Mouse (Mus musculus) B cell, adult 2 months (primary cell): ENCODE data around the gene Egfl8.
A peak's percentile ranks its signal among the peaks of the same experiment; 100 is the strongest.

Experiments
- DNase-seq, 2 experiments: peaks; one replicate each; pipeline ENCODE4 v3.0.0; 2022

The Egfl8 gene

DNA sequence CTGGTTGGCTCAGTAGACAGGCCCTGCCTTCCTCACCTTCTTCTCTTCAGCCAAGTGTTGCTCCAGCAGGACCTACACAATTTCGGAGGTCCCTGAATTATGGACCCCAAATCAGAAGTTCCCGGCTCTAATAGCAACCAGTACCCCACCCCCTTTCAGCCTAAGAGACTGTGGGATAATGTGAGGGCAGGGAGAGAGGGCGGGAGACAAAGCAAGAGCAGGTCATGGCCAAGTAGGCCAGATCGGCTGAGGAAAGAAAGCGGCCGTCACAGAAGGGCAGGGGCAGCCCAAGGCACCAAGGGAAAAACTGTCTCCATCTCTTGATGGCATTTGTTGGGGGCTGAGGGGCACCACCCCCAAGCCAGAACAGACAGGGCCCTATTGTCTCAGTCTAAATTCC lies at the start of gene Egfl8:
Gene Egfl8 (minus strand): TSS at position 101 of the 400 bp plus-strand sequence.
- DNase-seq: no peak

DNA sequence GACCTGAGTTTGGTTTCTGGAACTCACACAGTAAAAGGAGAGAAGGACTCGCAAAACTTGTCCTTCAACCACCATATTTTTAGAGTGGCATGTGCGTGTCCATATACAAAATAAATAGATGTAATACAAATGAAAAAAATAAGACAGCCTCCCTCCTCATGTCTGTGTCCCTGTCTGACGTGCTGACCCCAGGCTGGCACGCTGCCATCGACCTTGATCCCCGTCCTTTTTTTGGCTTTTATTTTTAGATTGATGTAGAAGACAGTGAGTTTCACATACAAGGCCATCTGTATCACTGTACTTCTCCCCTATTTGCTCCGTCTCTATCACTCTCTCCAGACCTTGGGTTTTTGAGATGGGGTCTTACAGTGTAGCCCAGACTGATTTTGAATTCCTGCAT lies 48.7 kb upstream of the Egfl8 start:
- no peak for DNase-seq

DNA sequence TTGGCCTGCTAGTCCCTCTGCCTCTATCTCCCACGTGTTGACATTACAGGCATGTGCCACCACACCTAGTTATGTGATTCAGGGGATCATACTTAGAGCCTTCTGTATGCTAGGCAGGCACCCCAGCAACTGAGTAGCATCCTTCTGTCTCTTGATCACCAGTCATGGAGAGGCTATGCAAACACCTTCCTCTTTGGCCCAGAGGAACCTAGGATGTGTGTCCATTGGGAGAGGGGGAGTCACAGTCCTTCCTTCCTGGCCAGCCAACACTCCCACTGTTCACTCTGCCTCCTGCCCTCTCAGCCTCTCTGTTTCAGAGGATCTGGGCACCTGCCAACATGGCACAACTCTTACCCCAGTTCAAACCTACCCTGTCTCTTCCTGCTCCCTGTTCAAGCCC lies 47.8 kb upstream of the Egfl8 start:
- no peak for DNase-seq

DNA sequence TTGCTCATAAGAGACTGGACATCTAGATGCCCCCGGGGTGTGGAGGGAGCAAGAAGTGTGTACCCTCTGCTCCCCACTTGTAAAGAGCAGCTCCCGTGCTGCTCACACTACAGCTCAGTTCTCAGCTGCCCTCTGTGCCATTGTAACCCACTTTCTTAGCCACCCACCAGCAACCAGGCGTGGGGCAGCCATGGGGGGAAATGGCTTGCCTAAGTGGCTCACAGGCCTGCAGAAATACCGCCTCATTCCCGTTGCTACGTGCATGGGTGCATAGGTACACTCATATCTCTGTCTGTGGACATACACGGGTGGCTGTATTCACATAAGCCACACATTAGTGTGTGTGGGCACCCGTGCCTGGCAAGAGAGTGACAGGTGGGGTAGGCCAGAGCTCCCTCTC lies 47.2 kb upstream of the Egfl8 start:
- no peak for DNase-seq

DNA sequence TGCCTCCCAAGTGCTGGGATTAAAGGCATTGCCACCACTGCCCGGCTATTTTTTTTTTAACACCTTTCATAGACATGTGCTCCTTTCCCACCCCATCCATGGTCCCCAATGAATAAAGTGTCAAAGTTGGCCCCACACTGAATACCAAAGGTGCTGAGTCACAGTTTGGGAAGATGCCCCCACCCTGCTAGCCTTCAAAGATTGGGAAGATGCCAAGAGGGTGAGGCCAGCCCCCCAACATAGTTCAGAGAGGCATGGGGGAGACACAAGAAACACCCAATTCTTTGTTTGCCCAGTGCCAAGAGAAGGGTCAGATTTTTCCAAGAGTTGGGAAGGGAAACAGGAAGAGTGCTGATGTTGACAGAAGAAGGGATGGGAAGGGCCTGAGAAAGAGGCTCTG lies 46.7 kb upstream of the Egfl8 start:
- DNase-seq: no peak

DNA sequence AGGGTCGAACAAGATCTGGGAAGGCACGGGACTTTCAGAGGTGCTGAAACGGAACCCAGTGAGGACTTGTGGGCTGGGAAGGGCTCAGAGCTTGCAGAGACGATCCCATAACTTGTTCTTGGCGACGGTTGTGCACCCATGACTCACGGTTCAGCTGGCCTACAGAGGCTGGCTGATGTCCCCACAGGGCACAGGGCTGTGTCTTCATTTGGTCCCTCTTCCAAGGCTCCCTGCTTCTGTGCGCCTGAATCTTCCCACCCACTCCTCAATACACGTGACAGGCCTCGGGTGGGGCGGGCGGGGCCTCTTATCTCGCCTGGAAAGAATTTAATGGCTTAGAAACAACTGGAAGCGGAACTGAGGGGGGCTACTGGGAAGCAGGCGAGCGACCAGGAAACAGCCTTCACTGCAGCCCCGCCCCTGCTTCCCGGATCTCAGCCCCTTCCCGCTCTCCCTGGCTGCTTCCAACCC lies 45.4 kb upstream of the Egfl8 start:
- no peak for DNase-seq

DNA sequence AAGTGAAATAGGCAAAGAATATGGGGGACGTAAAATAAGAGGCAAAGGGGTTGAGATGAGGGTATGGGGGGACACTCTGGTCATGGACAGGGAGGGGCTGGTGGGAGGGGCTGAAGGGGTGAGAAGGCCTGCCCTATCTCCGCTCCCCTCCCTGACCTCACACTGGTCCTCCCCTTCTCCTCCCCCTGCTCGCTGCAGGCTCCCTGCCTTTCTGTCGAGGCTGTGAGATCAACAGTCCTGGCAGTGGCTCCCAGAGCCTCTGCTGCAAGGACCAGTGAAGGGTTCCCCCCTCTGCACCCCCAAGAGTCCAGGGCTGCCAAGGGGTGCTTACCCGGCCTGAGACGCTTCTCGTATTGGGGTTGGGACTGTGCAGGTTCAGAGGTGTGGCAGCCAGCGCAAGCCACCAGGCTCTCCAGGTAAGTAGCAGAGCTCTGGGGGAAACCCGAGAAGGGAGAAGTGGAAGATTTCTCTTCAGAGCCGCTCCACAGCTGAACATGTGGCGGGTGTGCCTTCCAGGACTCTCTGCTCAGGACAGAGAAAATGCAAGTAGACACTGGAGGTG lies 44.6 kb upstream of the Egfl8 start:
- DNase-seq: no peak

DNA sequence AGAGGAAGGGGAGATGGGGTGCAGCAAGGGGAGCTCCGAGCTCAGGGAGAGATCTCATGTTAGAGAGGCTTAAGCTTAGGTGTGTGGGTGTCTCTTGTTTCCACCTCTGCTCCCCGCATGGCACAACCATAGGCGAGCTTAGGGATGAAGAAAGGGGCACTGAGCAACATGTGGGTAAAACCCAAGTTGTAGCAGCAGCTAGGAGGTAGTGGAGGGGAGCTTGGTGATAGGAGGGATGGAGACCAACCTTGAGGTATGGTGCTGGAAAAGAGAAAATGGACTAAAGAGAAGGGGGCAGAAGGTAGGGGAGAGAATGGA lies 44.1 kb upstream of the Egfl8 start:
- no peak for DNase-seq

DNA sequence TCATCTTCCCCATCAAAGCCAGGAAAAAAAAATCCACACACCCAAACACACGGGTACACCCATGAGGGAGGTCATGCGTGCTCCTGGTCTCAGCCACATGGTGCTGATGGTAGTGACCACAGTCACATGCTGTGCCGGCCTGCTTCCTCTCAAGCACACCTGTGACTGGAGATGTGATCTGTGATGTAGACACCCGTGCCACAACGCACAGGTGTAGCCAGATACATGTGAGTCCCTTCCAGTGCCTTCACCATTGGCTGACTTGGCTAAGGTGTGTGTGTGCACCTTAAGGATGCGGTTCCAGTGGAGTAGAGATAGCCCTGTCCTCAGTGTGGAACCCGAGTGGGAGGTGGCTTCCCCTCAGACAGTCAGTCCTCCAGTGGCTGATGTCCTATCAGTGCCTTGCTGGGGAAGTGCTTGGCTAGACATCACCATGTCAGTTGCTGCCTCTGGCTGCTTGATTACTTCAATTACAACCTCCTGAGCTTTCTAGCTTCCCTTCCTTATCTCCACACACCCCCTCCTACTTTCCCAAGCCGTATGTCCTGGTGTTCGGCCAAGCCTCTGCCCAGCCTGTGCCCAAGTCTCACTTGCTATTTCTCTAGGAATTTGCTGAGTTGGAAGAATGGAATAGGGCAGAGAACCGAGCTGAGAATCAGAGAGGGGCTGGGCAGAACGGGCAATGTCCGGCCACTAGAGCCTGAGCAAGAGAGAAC lies 43.6 kb upstream of the Egfl8 start:
- DNase-seq: no peak

DNA sequence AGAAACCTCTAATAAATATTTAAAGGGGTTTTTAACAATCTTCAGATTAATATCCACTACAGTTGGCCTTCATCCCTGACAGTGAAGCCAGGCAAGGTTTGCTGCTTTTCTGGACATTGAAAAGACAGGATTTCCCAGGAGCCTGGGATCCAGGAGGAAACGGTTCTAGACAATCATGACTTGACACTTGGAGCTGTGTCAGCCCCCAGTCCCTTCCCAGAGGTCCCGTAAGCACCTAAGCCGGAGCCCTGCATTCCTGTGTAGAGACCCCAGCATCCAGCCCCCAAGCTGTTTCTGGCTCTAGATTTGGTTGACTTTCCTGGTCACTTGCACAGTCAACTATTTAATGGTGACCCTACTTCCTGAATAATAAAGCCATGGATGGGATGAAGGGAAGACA lies 42.8 kb upstream of the Egfl8 start:
- no peak for DNase-seq

DNA sequence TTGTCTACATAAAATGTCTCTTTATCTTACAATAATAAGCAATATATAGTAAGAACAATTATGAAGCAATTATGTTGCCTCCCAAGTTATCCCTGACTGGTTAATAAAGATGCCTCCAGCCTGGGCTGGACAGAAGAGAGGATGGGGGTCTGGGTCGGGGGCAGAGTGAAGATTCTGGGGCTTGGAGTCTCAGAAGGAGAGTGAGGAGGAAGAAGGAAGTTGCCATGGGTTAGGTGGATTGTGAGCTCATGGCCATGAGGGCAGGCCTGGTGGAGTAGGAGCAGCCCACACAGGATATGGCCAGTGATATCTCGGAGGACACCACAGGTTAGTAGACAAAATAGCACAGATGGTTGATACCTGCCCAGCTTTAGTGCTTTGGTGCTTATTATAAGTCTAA lies 42.4 kb upstream of the Egfl8 start:
- DNase-seq: no peak

DNA sequence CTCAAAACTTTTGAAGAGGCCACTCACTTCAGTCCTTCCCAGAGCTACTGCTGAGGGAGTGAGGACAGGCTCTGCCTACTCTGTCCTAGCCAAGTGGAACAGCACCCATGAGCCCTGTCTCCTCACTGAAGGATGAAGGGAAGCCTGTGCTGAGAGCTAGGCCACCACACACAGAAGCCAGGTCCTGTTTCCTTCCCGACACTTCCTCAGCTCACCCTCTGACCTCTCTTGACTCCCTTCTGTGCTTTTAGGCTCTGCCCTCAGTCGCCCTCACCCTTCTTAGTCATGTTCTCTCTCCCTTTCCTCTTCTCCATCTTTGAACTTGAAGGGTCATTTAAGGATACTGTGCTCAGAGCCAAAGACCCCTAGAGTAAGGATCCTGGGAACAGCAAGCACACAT lies 41.5 kb upstream of the Egfl8 start:
- DNase-seq: no peak

DNA sequence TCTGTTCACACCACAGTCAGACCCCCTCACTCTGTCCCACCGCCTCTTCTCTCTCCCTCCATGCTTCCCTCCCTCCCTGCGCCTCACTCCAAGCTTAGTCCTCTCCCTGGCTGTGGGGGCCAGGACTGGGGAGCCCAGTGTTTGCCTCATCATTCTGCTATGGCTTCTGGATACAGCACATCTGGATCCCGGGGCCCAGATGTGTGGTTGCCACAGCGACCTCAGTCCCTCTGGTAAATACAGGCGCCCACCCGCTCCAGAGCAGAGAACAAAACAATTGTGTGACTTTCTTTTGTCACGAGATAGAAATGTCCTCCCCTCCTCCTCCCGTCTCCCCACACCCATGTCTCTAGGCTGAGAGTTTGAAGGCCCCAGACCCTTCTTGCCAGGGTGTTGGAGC lies 40.9 kb upstream of the Egfl8 start:
- no peak for DNase-seq

DNA sequence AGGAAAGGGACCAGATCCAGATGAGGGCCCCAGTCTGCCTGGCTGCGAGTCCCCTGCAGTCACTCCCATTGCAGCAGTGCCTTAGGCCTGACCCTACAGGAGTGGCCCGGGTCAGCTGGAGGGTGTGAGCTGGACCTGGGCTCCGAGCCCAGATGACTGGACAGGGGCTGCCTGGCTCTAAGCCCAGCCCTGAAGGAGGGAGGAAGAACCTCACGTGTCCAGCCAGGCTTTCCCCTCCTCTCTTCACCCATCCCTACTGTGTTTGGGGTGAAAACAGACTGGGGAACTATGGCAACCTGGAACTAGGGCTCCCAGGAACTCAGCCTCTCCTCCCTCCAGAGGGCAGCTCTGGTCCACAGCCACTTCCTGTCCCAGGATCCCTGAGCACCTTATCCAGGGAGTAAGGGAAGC lies 39.8 kb upstream of the Egfl8 start:
- DNase-seq: no peak

DNA sequence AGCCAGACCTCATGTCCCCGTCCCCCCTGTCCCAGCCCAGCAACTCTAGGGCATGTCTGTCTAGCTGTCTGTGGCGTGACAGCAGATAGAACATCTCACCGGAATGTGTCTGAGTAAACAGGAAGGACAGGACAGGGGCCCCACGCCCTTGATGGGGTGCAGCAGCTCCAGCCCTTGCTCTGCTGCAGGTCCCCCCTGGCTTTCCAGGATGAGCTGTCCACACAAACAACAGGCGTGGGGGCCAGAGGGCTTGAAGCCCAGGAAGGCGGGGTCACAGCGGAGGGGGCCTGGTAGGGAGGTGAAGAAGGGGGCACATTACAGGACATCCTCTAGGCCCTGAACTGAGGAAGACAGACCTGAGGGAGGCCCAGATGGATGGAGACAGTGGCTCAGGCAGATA lies 39.4 kb upstream of the Egfl8 start:
- DNase-seq: no peak

DNA sequence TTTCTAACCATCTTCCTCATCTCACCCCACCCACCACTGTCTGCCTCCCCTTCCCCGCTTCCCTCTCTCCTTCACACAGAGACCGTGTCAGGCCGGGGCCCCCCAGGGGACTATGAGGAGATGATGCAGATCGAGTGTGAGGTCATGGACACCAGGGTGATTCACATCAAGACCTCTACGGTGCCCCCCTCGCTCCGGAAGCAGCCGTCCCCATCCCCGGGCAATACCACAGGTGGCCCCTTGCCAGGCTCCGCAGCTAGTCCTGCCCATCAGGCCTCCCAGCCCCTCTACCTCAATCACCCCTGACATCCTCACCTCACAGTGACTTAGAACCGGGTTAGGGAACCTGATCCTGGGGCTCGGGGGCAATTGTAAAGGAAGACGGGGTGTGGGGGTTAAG lies 38.6 kb upstream of the Egfl8 start:
- DNase-seq: no peak

DNA sequence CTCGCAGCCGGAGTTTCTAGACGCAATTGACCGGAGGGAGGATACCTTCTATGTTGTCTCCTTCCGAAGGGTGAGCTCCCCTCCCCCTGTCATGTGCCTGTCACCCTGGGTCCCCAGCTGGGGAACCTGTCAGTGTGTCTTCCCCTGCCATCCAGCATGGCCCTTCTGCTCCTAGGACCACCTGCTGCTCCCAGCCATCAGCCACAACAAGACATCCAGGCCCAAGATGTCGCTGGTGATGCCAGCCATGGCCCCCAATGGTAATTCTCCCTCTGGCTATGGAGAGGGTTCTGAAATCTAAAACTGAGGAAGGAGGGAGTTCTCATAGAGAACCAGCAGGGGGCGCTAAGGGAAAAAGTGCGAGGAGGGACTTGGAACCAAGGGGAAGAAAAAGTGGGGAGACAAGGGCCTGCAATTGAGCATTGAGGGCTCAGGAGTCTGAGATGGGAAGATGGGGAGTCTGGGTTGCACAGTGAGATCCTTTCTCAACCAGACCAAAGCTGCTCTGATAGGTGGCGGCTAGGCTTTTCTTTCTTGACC lies 38.0 kb upstream of the Egfl8 start:
- peak; percentile 68 to 73 for DNase-seq

DNA sequence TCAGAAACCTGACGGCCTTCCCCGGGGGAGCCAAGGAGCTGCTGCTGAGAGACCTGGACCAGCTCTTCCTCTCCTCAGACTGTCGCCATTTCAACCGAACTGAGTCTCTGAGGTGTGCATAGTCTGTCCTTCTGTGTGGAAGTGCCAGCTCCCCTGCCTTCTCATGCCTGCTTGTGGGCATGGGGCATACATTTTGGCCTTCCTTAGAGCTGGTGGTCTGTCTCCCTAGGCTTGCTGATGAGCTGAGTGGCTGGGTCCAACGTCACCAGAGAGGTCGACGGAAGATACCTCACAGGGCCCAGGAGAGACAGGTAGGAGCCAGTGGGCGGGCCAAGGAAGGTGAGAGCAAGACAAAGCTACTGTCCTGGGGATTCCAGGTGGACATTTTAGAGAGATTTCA lies 37.2 kb upstream of the Egfl8 start:
- no peak for DNase-seq

DNA sequence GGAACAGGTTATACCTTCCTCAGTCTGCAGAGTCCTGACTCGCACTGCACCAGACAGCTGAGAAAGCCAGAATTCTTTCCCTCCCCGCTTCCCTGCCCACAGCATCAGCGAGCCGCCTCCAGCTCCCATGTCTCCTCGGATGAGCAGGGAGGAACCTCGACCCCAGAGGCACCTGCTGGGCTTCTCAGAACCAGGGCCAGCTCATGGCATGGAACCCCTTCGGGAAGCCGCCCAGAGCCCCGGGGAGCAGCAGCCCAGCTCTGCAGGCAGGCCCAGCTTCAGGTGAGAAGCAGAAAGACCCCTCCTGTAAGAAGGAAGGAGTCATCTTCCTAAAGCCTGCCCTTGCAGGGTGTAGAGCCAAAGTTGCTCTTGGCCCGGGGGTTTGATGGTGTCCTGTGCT lies 36.8 kb upstream of the Egfl8 start:
- DNase-seq: no peak

DNA sequence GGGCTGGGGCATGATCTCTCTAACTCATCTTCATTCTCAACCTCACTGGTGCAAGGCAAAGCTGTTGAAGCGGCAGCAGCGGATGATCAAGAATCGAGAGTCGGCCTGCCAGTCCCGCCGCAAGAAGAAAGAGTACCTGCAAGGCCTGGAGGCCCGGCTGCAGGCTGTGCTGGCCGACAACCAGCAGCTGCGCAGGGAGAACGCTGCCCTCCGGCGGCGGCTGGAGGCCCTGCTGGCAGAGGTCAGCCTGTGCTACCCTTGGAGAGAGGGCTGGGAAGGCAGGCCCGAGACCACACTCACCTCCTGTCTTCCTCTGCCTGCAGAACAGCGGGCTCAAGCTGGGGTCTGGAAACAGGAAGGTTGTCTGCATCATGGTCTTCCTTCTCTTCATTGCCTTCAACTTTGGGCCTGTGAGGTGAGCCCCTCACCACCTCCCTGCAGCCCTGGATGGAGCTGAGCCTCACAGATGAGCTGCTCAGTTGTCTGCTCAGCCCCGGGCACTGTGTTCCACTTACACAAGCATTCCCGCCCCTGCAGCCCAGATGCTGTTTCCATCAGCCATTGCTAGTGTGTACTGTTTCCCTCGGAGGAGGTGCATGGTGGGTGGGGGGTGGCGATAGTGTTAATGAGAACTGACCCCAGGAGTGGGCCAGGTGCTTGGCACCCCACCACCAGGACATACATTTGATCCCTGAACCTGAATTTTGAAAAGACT lies 35.9 kb upstream of the Egfl8 start:
- peak; percentile 44 to 46 for DNase-seq

DNA sequence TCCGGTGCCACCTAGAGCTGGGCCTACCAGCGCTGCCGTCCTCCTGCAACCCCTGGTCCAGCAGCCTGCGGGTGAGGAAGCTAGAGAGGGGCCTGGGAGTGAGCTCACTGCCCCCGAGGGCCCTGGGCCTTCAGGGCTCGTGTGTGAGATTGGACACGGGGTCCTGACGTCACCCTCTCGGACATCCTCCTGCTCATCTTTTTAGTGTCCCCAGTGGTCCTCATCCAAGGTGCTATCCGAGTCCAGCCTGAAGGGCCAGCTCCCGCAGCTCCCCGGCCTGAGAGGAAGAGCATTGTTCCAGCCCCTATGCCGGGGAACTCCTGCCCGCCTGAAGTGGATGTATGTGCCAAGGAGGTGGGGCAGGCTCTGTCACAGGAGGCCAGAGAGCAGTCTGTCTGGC lies 35.0 kb upstream of the Egfl8 start:
- DNase-seq: no peak

DNA sequence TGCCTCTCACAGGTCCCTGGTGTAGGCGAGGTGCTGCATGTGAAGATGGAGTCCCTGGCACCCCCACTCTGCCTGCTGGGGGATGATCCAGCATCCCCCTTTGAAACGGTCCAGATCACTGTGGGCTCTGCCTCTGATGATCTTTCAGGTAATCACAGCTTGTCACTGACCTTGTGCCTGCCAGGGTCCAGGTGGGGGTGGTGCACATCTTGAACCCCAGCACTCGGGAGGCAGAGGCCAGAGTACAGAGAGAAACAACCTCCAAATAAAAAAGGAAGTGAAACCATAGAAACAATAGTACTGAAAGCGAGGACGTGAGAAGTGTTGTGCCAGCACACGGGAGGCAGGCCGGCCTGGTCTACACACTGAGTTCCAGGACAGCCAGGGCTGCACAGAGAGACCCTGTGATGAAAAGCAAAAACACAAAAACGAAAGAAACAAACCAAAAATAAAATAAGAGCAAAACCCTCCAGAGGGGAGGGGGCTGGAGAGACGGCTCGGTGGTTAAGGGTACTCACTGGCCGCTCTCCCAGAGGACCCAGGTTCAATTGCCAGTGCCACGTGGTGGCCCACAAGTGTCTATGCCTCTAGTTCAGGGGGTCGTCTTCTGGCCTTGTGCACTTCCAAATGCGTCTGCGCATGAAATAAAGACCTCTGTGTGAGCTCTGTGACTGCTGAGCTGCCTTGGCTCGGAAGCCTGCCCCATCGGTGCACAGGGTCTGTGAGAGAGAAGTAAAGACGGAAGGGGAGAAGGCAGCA lies 33.5 kb upstream of the Egfl8 start:
- peak; percentile 50 to 53 for DNase-seq

DNA sequence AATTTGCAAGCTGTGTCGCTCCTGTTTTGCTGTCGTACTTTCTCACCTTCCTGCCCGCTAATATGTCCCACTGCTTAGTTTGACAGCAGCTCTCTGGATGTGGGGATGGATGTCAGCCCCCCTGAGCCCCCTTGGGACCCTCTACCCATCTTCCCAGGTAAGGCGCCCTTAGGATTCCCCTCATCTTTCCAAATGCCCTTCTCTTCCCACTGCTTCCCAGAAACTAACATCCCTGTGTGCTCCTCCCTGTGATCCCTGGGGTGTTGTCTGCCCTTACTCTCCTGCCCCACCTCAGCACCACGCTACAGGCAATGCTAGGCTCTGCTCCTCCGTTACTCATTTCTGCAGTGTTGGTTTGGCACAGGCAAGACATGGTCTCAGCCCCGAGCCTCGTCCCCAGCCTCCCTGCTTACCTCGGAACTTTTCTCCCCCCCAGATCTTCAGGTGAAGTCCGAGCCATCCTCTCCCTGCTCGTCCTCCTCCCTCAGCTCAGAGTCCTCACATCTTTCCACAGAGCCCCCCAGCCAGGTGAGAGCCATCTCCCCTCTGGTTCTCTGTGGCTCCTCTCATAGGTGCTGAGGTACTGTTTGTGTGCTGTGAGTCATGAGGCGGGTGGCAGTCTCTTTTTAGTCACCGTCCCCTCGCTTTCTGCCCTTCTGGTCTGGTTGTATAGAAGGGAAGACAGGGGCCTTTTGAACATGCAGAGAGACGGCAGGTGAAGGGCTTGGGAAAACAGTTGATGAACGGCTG lies 32.5 kb upstream of the Egfl8 start:
- DNase-seq: no peak
